Mouse (Mus musculus) lung, embryonic 16.5 days (tissue): ENCODE data around the gene Gm7137. TPM values are rescaled to one million over a fixed set of nuclear protein-coding genes. Genes with fewer than 3 reads are reported as not detected.
"Not testable (repeated sequence)": the region's sequence is repeated elsewhere in the genome, so short reads cannot be mapped to it uniquely, and the experiment has no call there.

Source experiments
- ATAC-seq: fragments of 200-750 bp; cut with Nextera tagmentation; 2 replicates; pipeline ENCODE4 v1.8.0; 2017; ENCODE audit warnings: low read depth, mild to moderate bottlenecking, moderate library complexity
- H3K27ac ChIP-seq: fragments of 300-500 bp; sonication (generic); 2 replicates; pipeline ENCODE4 v1.5.1; 2014; ENCODE audit warnings: mild to moderate bottlenecking, control low read depth, low read length
- H3K27me3 ChIP-seq: fragments of 300-500 bp; sonication (generic); 2 replicates; pipeline ENCODE4 v1.6.1; 2014; ENCODE audit warnings: low read depth, low read length, mixed read lengths; ENCODE audit not compliant: control insufficient read depth, insufficient read depth
- H3K36me3 ChIP-seq: fragments of 300-500 bp; sonication (generic); 2 replicates; pipeline ENCODE4 v1.6.1; 2014; ENCODE audit warnings: low read length; ENCODE audit not compliant: control insufficient read depth, insufficient read depth
- H3K4me1 ChIP-seq: fragments of 300-500 bp; sonication (generic); replicated peaks from 2 replicates; pipeline ENCODE4 v1.6.1; 2014; ENCODE audit warnings: low read length, mixed read lengths; ENCODE audit not compliant: control insufficient read depth, insufficient read depth
- H3K4me2 ChIP-seq: fragments of 300-500 bp; sonication (generic); 2 replicates; pipeline ENCODE4 v1.6.1; 2014; ENCODE audit warnings: low read depth, low read length, control low read depth
- H3K4me3 ChIP-seq: fragments of 300-500 bp; sonication (generic); 2 replicates; pipeline ENCODE4 v1.5.1; 2014; ENCODE audit warnings: mild to moderate bottlenecking, low read length, control low read depth
- H3K9ac ChIP-seq: fragments of 300-500 bp; sonication (generic); 2 replicates; pipeline ENCODE4 v1.6.1; 2014; ENCODE audit warnings: low read length, control low read depth
- H3K9me3 ChIP-seq: fragments of 300-500 bp; sonication (generic); 2 replicates; pipeline ENCODE4 v1.6.1; 2016; ENCODE audit warnings: low read length; ENCODE audit not compliant: control insufficient read depth
- WGBS: fragments of 180-500 bp; shearing (Covaris S2); extraction: QIAGEN DNeasy Blood & Tissue Kit; methylation state at CpG from one replicate; pipeline ENCODE4 v1.1.7; 2014; 5-methylcytosine and 5-hydroxymethylcytosine counted together
- polyA plus RNA-seq: library from polyadenylated mRNA; unstranded; fragments of >200 nt; fragmentation: Nextera tagmentation; extraction: Ambion mirVana; gene quantifications from 2 replicates; pipeline ENCODE4 v1.2.1, GENCODE M21; 2015

Gm7137 gene
- polyA plus RNA-seq, 1 experiment from 2014 or later, result not detected

DNA sequence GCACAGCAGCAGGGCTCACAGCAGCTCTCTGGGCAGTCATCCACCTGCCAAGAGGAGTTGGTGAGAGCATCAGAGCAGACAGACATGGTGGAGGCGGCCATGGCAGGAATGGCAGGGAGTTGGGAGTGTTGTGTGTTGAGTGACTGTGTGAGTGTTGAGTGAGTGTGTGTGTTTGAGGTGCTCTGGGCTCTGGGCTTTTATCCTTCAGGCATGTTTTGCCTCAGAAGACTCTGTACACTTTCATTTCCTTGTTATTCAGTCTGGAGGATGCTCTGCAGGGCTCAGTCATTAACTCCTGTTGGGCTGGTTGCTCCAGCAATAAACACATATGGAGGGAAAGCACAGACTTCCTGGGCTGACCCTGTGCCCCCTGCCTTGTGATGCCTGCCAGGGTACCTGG is 16.8 kb downstream of the Gm7137 start, which contains the start of gene Gm3238:
Gm3238 (minus strand) TSS at position 101 of the 400 bp plus-strand sequence.
- not testable (repeated sequence) for ATAC-seq, H3K4me2 ChIP-seq, H3K9me3 ChIP-seq, H3K4me1 ChIP-seq, H3K36me3 ChIP-seq, H3K27me3 ChIP-seq, H3K27ac ChIP-seq, H3K9ac ChIP-seq, H3K4me3 ChIP-seq
- no CpG with 5 or more reads among the region's 1 CpGs for WGBS

DNA sequence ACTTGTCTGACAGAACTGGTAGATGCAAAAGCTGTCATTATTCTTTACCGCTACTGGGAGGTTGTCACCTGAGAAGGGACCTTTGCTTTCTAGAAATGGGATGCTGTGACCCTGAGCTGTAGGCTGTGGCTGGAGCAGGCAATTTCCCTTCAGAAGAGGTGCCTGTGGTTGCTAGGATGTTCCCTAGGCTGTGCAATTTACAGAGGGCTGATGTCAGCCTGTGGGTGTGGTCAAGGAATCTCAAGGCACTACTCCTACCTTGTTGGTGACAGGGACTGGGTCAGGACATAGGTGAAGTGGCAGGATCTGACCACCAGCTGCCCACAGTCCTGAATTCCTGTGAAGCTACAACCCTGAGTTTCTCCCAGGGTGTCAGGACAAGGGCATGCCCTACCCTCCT is 18.3 kb downstream of the Gm7137 start:
- H3K27me3 ChIP-seq, result no peaks in the 10 kb centered on the region
- no peak for ATAC-seq
- no peaks in the 10 kb centered on the region for H3K36me3 ChIP-seq
- H3K4me1 ChIP-seq, result no peaks in the 10 kb centered on the region
- WGBS, result 86% methylated on average over 1 of the region's 1 CpGs
- no peak overlapping the region for H3K4me3 ChIP-seq
- H3K27ac ChIP-seq, result no peak overlapping the region
- H3K4me2 ChIP-seq, result no peak overlapping the region
- no peaks in the 10 kb centered on the region for H3K9me3 ChIP-seq
- no peak overlapping the region for H3K9ac ChIP-seq

DNA sequence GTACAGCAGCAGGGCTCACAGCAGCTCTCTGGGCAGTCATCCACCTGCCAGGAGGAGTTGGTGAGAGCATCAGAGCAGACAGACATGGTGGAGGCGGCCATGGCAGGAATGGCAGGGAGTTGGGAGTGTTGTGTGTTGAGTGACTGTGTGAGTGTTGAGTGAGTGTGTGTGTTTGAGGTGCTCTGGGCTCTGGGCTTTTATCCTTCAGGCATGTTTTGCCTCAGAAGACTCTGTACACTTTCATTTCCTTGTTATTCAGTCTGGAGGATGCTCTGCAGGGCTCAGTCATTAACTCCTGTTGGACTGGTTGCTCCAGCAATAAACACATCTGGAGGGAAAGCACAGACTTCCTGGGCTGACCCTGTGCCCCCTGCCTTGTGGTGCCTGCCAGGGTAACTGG is 28.4 kb downstream of the Gm7137 start, which contains the start of gene Gm3233:
Gm3233 (minus strand) TSS at position 101 of the 400 bp plus-strand sequence.
- no CpG with 5 or more reads among the region's 1 CpGs for WGBS
- H3K4me1 ChIP-seq, H3K9me3 ChIP-seq, H3K4me2 ChIP-seq, H3K9ac ChIP-seq, H3K27ac ChIP-seq, H3K27me3 ChIP-seq, ATAC-seq, H3K36me3 ChIP-seq, H3K4me3 ChIP-seq: not testable (repeated sequence)

DNA sequence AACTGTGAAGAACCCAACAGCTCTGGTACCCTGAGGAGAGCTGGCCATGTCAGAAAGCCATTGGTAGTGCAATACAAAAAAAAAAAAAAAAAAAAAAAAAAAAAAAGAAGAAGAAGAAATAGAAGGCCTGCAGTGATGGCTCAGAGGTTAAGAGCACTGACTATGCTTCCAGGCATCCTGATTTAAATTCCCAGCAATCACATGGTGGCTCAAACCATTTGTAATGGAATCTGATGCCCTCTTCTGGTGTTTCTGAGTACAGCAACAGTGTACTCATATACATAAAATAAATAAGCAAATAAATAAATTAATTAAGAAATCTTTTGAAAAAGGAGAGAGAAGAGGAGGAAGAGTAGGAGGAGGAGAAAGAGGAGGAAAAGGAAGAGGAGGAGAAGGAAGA is 34.6 kb downstream of the Gm7137 start:
- Histone ChIP-seq H3K4me1 (no peaks in the 10 kb centered on the region), H3K4me2 (no peak overlapping the region), H3K27me3 (no peaks in the 10 kb centered on the region), H3K9ac (no peak overlapping the region), H3K4me3 (no peak overlapping the region), H3K36me3 (no peaks in the 10 kb centered on the region), H3K9me3 (no peaks in the 10 kb centered on the region), H3K27ac (no peak overlapping the region)
- ATAC-seq, result no peak

DNA sequence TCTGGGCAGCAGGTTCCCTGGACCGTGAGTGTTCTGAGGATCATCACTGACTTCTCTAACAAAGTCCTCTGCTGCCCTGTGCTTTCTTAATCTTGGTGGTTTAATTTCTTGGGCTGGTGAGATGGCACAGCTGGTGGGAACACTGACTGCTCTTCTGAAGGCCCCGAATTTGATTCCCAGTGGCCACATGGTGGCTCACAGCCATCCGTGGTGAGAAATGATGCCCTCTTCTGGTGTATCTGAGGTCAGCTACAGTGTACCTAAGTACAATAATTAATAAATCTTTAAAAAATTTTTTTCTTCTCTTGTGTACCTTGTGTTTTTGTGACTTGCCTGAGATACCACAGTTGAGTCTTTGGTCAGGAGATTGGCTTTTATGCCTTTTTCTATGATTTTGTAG is 35.7 kb downstream of the Gm7137 start:
- H3K9me3 ChIP-seq, H3K4me2 ChIP-seq, H3K4me1 ChIP-seq, H3K27ac ChIP-seq, H3K27me3 ChIP-seq, H3K36me3 ChIP-seq, H3K9ac ChIP-seq, ATAC-seq, H3K4me3 ChIP-seq: not testable (repeated sequence)
- WGBS, result 49% methylated on average over 3 of the region's 3 CpGs

DNA sequence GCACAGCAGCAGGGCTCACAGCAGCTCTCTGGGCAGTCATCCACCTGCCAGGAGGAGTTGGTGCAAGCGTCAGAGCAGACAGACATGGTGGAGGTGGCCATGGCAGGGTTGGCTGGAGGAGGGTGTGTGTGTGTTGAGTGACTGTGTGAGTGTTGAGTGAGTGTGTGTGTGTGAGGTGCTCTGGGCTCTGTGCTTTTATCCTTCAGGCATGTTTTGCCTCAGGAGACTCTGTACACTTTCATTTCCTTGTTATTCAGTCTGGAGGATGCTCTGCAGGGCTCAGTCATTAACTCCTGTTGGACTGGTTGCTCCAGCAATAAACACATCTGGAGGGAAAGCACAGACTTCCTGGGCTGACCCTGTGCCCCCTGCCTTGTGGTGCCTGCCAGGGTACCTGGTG is 36.7 kb downstream of the Gm7137 start, which contains the start of gene Gm9736:
Gm9736 (minus strand) TSS at position 101 of the 400 bp plus-strand sequence.
- WGBS, result 33% methylated on average over 1 of the region's 1 CpGs
- ATAC-seq, H3K4me3 ChIP-seq, H3K4me2 ChIP-seq, H3K4me1 ChIP-seq, H3K36me3 ChIP-seq, H3K27me3 ChIP-seq, H3K9me3 ChIP-seq, H3K9ac ChIP-seq, H3K27ac ChIP-seq: not testable (repeated sequence)

DNA sequence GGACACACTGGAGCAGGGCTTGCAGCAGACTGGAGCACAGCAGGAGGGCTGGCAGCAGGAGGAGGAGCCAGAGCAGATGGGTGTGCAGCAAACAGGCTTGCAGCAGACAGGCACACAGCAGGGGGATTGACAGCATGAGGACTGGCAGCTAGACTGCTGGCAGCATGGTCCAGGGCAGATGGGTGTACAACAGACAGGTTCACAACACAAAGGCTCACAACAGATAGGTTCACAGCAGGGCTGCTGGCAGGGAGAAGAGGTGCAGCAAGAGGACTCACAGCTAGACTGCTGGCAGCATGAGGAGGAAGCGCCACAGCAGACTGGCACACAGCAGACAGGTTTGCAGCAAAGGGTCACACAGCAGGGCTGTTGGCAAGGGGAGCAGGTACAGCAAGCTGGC is 37.3 kb downstream of the Gm7137 start:
- 62% methylated on average over 1 of the region's 1 CpGs for WGBS
- not testable (repeated sequence) for H3K27ac ChIP-seq, ATAC-seq, H3K4me3 ChIP-seq, H3K4me2 ChIP-seq, H3K4me1 ChIP-seq, H3K9ac ChIP-seq, H3K27me3 ChIP-seq, H3K9me3 ChIP-seq, H3K36me3 ChIP-seq

DNA sequence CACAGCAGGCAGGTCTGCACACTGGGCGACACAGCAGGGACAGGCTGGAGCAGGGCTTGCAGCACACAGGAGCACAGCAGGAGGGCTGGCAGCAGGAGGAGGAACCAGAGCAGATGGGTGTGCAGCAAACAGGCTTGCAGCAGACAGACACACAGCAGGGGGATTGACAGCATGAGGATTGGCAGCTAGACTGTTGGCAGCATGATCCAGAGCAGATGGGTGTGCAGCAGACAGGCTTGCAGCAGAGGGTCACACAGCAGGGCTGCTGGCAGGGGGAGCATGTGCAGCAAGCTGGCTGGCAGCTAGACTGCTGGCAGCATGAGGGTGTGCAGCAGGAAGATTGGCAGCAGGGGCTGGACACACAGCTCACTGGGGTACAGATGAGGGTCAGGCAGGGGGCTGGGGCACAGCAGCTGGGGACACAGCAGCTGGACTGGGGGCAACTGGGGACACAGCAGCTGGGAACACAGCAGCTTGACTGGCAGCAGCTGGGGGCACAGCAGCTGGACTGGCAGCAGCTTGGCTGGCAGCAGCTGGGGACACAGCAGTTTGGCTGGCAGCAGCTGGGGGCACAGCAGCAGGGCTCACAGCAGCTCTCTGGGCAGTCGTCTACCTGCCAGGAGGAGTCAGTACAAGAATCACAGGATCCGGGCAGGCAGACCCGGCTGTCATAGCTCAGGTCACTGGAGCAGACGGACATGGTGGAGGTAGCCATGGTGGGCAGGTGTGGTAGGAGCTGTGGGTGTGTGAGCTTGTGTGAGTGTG is 45.9 kb downstream of the Gm7137 start, which contains the start of gene Gm18596:
Gm18596 (minus strand) TSS at position 715 of the 765 bp plus-strand sequence.
- not testable (repeated sequence) for H3K9ac ChIP-seq, H3K4me3 ChIP-seq, ATAC-seq, H3K9me3 ChIP-seq, H3K27ac ChIP-seq, H3K36me3 ChIP-seq, H3K27me3 ChIP-seq, H3K4me1 ChIP-seq, H3K4me2 ChIP-seq
- 57% methylated on average over 4 of the region's 5 CpGs for WGBS

DNA sequence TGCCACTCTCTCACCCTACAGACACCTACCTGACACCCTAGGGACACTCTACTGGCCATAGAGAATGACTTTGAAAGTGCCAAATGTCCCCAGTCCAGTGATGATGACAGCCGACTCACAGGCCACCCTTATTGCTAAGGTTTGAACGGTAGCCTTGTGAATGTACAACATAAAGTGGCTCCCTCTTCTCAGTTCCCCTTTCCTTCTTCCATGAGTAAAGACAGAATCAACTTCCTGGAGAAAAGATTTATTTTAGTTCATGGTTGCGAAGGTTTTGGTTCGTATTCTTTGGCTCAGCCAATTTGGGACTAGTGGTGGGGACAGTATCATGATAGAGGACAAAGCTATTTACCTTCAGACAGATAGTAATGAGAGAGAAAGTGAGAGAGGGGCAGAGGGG is 49.1 kb downstream of the Gm7137 start:
- peaks cover 4% of the 10 kb centered on the region; the same call in 1 of the 2 replicates for H3K9me3 ChIP-seq
- no peak overlapping the region for H3K4me3 ChIP-seq
- WGBS, result 80% methylated on average over 4 of the region's 4 CpGs
- no peak overlapping the region for H3K9ac ChIP-seq
- no peaks in the 10 kb centered on the region for H3K4me1 ChIP-seq
- H3K36me3 ChIP-seq, result no peaks in the 10 kb centered on the region
- no peaks in the 10 kb centered on the region for H3K27me3 ChIP-seq
- H3K4me2 ChIP-seq, result no peak overlapping the region
- H3K27ac ChIP-seq, result no peak overlapping the region
- ATAC-seq, result no peak
